Mouse (Mus musculus) forebrain, embryonic 10.5 days (tissue): ENCODE data around the gene Grik4. TPM values are rescaled to one million over a fixed set of nuclear protein-coding genes. Genes with fewer than 3 reads are reported as not detected.
A peak's percentile ranks its signal among the peaks of the same experiment; 100 is the strongest.
"Not testable (repeated sequence)": the region's sequence is repeated elsewhere in the genome, so short reads cannot be mapped to it uniquely, and the experiment has no call there.

Experiments used
- DNase-seq: peaks from one replicate; pipeline ENCODE4 v3.0.0-alpha.2; 2017; ENCODE audit warnings: low spot score; ENCODE audit errors: extremely low spot score
- H3K27ac ChIP-seq: fragments of 300-500 bp; sonication (generic); 2 replicates; pipeline ENCODE4 v1.5.1; 2016; ENCODE audit warnings: mild to moderate bottlenecking
- H3K27me3 ChIP-seq: fragments of 300-500 bp; sonication (generic); 2 replicates; pipeline ENCODE4 v1.6.1; 2016; ENCODE audit warnings: mild to moderate bottlenecking; ENCODE audit not compliant: poor library complexity, severe bottlenecking
- H3K36me3 ChIP-seq: fragments of 300-500 bp; sonication (generic); replicated peaks from 2 replicates; pipeline ENCODE4 v1.6.1; 2016; ENCODE audit warnings: mild to moderate bottlenecking, moderate library complexity
- H3K4me1 ChIP-seq: fragments of 300-500 bp; sonication (generic); 2 replicates; pipeline ENCODE4 v1.6.1; 2016
- H3K4me3 ChIP-seq: fragments of 300-500 bp; sonication (generic); 2 replicates; pipeline ENCODE4 v1.5.1; 2016; ENCODE audit warnings: mild to moderate bottlenecking, moderate library complexity
- H3K9me3 ChIP-seq: fragments of 300-500 bp; sonication (generic); 2 replicates; pipeline ENCODE4 v1.6.1; 2016; ENCODE audit warnings: mild to moderate bottlenecking, moderate library complexity
- WGBS: fragments of 180-500 bp; shearing (Covaris S2); methylation state at CpG from one replicate; pipeline ENCODE4 v1.1.7; 2016; 5-methylcytosine and 5-hydroxymethylcytosine counted together
- polyA plus RNA-seq: library from polyadenylated mRNA; unstranded; fragments of >200 nt; fragmentation: Nextera tagmentation; extraction: Ambion mirVana; gene quantifications from 2 replicates; pipeline ENCODE4 v1.2.1, GENCODE M21; 2016

Gene Grik4
- polyA plus RNA-seq, 1 experiment from 2014 or later, result 1.0 TPM

DNA sequence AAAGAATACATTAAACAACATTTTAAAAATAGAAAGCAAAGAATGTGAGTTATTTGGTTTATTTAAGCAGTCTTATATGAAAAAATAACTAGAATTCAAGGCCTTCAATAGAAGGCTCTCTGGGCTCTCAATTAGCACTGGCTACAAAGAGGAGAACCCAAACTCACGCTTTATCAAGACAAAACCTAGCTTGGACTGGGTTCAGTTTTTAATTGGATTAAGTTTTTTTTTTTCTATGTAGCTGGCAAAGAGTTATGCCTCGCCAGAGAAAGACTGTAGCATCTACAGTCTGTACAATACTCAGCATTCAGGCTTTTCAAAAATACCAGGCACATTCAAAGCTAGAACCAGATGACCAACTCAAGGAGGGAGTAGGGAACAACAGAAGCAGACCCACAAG, 158.0 kb downstream of the Grik4 start:
- Histone ChIP-seq H3K4me1 (peaks cover 4% of the 10 kb centered on the region), H3K36me3 (no peaks in the 10 kb centered on the region), H3K4me3 (no peak overlapping the region), H3K27ac (no peak overlapping the region), H3K27me3 (peaks cover 23% of the 10 kb centered on the region), H3K9me3 (no peaks in the 10 kb centered on the region)
- DNase-seq, result no peak
- 73% methylated on average over 2 of the region's 2 CpGs for WGBS

- DNase-seq, result no peak
- peaks cover 23% of the 10 kb centered on the region for H3K27me3 ChIP-seq
- H3K4me1 ChIP-seq, result peaks cover 6% of the 10 kb centered on the region; the same call in 1 of the 2 replicates
- H3K4me3 ChIP-seq, result no peak overlapping the region
- WGBS, result 77% methylated on average over 10 of the region's 10 CpGs
- no peak overlapping the region for H3K27ac ChIP-seq
- H3K36me3 ChIP-seq, result no peaks in the 10 kb centered on the region
- H3K9me3 ChIP-seq, result no peaks in the 10 kb centered on the region
These were observed 159.0 kb downstream of the Grik4 start for GRCm38 (mm10) chr9:42785173-42785830.

- DNase-seq, result no peak
- Histone ChIP-seq H3K4me3 (no peak overlapping the region), H3K4me1 (peaks cover 6% of the 10 kb centered on the region; the same call in 1 of the 2 replicates), H3K27ac (no peak overlapping the region), H3K27me3 (0 out of 2 replicates have a peak, but pooled peaks cover 10% of the 10 kb centered on the region), H3K36me3 (no peaks in the 10 kb centered on the region), H3K9me3 (no peaks in the 10 kb centered on the region)
- 56% methylated on average over 8 of the region's 8 CpGs for WGBS
These were observed 160.9 kb downstream of the Grik4 start for GRCm38 (mm10) chr9:42783248-42783903.

DNA sequence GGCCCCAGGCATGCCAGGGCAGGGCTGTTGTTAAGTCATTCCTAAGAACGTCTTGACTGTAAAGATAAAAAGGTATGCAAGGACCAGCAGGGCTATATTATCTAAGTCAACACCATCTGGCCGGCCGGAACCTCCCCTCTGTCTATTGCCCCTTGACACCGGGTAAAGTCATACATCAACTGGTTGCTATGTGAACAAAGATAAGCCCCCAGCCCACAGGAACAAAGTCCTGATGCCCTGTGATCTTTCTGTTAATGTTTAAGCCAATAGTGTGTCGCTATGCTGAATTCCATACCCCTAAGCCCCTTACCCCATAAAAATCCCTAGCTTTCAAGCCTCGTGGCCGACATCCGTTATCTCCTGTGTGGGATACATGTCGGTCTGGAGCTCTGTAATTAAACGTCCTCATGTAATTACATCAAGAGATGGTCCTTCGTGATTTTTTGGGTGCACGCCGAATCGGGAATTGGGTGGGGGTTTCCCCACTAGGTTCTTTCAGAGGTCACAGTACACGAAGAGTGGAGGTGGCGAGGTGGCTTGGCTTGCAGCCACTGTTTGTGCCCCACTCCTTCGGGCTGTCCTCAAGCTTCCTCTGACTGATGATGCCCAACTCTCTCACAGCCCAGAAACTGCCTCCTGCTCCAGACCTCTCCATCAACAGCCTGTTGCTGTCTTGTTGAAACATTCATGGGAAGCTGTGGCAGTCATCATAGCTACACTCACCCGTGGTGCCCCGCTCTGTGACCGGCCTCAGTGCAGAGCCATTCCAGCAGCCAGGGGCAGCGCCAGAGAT, 165.6 kb downstream of the Grik4 start:
- H3K27ac ChIP-seq, result 0 out of 2 replicates have a peak overlapping the region, but pooled peaks have one; percentile 1

DNA sequence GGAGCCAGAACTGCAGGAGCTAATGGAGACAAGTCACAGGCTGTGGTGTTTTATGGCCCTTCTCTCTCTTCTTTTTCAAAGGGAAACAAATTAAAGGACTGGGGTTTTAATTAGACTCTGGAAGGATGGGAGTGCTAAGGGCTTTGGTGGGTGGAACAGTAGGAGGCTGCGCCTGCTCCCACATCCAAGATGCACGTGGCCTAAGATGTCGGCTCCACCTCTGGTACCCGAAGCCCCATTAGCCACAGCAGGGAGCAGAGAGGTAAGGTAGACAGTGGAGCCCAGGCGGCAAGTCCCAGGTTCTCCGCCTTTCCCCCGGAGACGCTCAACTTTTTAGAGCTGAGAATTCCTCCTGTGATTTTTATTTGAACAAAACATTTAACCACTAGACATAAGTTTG, 166.4 kb downstream of the Grik4 start:
- Histone ChIP-seq H3K9me3 (no peaks in the 10 kb centered on the region), H3K36me3 (no peaks in the 10 kb centered on the region), H3K27me3 (no peaks in the 10 kb centered on the region), H3K27ac (no peak overlapping the region), H3K4me3 (no peak overlapping the region), H3K4me1 (peaks cover 22% of the 10 kb centered on the region)
- DNase-seq, result no peak
- 84% methylated on average over 8 of the region's 8 CpGs for WGBS

More for the DNA sequence above, 165.6 kb downstream of the Grik4 start:
- not testable (repeated sequence) for H3K9me3 ChIP-seq, H3K36me3 ChIP-seq, DNase-seq, H3K4me3 ChIP-seq, H3K27me3 ChIP-seq
- peaks cover 22% of the 10 kb centered on the region for H3K4me1 ChIP-seq
- WGBS, result 88% methylated on average over 21 of the region's 21 CpGs

DNA sequence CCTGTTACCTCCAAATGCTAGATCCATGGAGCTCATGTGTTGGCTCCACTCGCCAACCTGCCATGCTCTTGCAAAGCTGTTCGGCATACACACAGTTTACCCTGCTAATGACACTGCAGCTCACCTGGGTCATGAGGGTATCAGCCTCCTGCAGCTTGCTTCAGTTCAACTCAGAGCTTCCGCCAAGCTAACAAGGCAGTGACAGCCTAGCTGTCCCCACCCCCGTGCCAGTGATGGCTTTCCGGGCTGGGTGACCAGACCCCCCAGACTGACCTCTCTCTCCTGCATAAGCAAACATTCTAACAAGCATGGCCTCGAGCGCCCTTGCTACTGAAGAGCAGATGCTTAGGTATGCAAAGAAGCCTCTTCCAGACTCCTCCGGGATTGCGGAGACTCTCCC, 167.5 kb downstream of the Grik4 start:
- 73% methylated on average over 9 of the region's 9 CpGs for WGBS
- DNase-seq, result no peak
- Histone ChIP-seq H3K9me3 (no peaks in the 10 kb centered on the region), H3K4me1 (peaks cover 22% of the 10 kb centered on the region), H3K36me3 (no peaks in the 10 kb centered on the region), H3K27me3 (no peaks in the 10 kb centered on the region), H3K4me3 (no peak overlapping the region), H3K27ac (no peak overlapping the region)

DNA sequence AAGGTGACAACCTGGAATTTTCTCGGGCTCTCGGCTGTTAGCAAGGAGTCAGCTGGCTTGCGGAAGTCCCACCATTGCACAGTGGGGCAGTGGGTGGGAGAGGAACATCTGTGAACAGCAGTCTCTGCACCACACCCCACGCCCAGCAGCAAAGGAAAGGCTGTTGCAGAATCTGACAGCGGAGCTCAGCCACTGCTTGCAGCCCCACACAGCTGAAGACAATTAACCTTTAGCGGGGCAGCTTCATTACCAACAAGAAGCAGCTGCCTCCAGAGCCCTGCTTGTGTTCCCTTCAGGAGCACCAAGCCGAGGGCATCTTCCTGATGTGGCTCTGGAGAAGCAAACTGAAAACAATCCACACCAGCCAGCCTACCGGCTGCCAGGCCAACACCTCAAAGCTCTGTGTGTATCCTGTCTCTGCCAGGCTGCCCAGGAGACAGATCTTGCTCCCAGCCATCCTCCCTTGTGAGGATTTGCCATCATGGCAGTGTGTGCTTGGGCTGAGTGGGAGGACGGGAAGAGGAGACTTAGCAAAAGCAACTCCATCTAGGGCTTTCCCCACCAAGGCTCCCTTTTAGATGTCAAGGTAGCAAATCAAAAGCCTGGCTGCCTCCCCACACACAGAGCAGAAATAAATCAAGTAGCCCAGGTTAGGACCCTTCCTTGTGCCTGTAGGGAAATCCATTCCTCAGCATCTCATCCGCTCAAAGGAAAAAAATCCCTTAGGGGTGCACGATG, 179.3 kb downstream of the Grik4 start:
- peaks cover 34% of the 10 kb centered on the region for H3K4me1 ChIP-seq
- peak; percentile 41 for DNase-seq
- H3K36me3 ChIP-seq, result no peaks in the 10 kb centered on the region
- H3K9me3 ChIP-seq, result no peaks in the 10 kb centered on the region
- H3K27ac ChIP-seq, result peak overlapping the region; percentile 13; the same call in 1 of the 2 replicates
- no peak overlapping the region for H3K4me3 ChIP-seq
- no peaks in the 10 kb centered on the region for H3K27me3 ChIP-seq
- 59% methylated on average over 11 of the region's 11 CpGs for WGBS

DNA sequence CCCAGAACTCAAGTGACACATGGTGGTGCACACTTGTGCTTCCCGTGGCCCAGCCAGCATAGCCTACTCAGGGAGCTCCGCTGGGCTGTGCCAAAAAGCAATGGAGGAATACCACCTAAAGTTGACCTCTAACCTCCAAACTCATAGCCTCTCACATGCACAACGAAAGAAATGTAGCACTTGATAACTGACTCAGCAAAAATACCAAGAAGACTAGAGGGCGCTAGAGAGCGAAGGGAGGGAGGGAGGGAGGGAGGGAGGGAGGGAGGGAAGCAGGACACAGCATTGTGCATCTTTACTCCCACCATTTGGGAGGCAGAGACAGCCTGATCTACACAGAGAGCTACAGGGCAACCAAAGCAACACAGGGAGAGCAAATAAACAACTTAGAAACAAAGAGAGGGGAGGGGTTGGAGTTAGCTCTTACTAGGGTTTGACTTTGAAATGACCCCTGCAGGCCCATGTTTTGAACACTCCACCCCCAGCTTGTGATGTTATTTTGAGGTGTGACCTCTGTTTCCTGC, 185.5 kb downstream of the Grik4 start:
- 55% methylated on average over 5 of the region's 5 CpGs for WGBS
- no peak for DNase-seq
- H3K4me1 ChIP-seq, result peaks cover 20% of the 10 kb centered on the region

DNA sequence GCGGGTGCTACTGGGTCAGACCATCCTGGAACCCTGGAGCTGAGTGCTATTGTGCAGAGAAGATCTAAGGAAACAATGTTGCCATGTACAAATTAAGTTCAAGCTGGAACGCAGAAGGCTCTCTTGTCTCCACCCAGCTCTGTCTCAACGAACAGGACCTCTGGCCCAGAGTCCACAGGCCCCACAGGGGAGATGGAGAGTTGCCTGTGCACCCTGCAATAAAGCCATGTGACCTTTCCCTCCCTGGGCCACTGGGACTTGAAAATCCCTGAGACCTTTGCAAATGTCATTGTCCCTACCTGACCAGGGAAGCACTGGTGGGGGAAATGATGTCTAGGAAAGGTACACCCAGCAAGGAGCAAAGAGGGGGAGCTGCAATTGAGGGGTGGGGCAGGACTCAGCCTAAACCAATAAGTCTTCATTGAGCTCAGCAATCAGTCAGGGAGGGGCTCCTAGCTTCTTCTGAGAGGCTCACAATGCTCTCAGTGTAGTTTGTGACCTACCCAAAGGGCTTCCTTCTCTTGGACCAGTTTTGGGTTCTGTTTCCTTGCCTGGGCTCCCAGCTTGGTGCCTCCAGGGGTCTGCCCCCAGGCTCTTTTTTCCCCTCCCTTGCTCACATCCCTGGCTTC, 187.2 kb downstream of the Grik4 start:
- H3K27ac ChIP-seq, result no peak overlapping the region
- H3K4me1 ChIP-seq, result peaks cover 25% of the 10 kb centered on the region
- WGBS, result 74% methylated on average over 3 of the region's 3 CpGs
- H3K9me3 ChIP-seq, result no peaks in the 10 kb centered on the region
- DNase-seq, result no peak
- H3K36me3 ChIP-seq, result no peaks in the 10 kb centered on the region
- no peaks in the 10 kb centered on the region; the same call in 1 of the 2 replicates for H3K27me3 ChIP-seq
- no peak overlapping the region for H3K4me3 ChIP-seq

More for the DNA sequence above, 185.5 kb downstream of the Grik4 start:
- Histone ChIP-seq H3K27ac (0 out of 2 replicates have a peak overlapping the region, but pooled peaks have one; percentile 30), H3K36me3 (no peaks in the 10 kb centered on the region), H3K27me3 (no peaks in the 10 kb centered on the region; the same call in 1 of the 2 replicates), H3K9me3 (no peaks in the 10 kb centered on the region), H3K4me3 (no peak overlapping the region)

GRCm38 (mm10) chr9:42754699-42755098, 189.6 kb downstream of the Grik4 start:
- Histone ChIP-seq H3K27me3 (no peaks in the 10 kb centered on the region; the same call in 1 of the 2 replicates), H3K4me3 (no peak overlapping the region), H3K36me3 (no peaks in the 10 kb centered on the region), H3K27ac (no peak overlapping the region), H3K9me3 (no peaks in the 10 kb centered on the region), H3K4me1 (peaks cover 15% of the 10 kb centered on the region)
- no peak for DNase-seq
- 64% methylated on average over 8 of the region's 8 CpGs for WGBS

DNA sequence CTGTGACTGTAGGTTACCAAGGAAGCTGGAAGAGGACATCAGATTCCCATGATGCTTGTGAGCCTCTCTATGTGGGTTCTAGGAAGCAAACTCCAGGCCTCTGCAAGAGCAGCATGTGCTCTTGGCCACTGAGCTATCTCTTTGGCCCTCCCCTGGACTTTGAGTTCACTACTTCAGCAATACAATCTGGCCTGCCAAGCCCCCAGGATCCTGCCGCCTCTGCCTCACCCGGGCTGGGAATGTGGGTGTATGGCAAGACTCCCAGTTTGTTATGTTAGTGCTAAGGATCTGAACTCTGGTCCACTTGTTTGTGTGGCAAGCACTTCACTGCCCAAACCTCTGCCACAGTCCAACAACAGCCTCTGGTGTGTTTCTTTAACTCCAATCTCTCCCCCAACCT, 193.1 kb downstream of the Grik4 start:
- Histone ChIP-seq H3K27me3 (no peaks in the 10 kb centered on the region; the same call in 1 of the 2 replicates), H3K4me3 (no peak overlapping the region), H3K27ac (no peak overlapping the region), H3K4me1 (peaks cover 12% of the 10 kb centered on the region), H3K9me3 (no peaks in the 10 kb centered on the region), H3K36me3 (no peaks in the 10 kb centered on the region)
- 88% methylated on average over 2 of the region's 2 CpGs for WGBS
- no peak for DNase-seq

DNA sequence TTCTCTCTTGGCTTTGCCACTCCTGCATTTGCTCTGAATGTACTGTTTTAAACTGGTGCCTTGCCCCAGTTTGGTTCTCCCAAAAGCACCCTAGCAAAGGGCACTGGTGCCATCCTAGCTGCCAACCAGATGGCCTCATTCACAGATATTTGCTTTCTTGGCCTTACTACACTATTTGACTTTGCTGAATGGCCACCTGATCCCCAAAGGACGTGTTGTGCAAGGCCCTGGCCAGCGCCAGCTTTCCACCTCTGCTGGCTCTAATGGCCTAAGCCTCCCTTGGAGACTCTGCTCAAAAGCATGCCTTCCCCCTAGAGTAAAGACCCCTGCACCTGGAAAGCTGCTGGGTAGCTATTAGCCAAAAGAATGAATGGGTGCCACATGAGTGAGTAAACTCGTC, 194.1 kb downstream of the Grik4 start:
- Histone ChIP-seq H3K27ac (no peak overlapping the region), H3K27me3 (no peaks in the 10 kb centered on the region), H3K4me3 (no peak overlapping the region), H3K9me3 (no peaks in the 10 kb centered on the region), H3K36me3 (no peaks in the 10 kb centered on the region), H3K4me1 (peaks cover 12% of the 10 kb centered on the region)
- WGBS, result 72% methylated on average over 3 of the region's 3 CpGs
- no peak for DNase-seq
